Mouse (Mus musculus) thymus, postnatal 14 days (tissue): ENCODE data around the gene Gm45902.

Experiments
- DNase-seq: peaks from one replicate; pipeline ENCODE4 v3.0.0; 2021

Gm45902 gene

DNA sequence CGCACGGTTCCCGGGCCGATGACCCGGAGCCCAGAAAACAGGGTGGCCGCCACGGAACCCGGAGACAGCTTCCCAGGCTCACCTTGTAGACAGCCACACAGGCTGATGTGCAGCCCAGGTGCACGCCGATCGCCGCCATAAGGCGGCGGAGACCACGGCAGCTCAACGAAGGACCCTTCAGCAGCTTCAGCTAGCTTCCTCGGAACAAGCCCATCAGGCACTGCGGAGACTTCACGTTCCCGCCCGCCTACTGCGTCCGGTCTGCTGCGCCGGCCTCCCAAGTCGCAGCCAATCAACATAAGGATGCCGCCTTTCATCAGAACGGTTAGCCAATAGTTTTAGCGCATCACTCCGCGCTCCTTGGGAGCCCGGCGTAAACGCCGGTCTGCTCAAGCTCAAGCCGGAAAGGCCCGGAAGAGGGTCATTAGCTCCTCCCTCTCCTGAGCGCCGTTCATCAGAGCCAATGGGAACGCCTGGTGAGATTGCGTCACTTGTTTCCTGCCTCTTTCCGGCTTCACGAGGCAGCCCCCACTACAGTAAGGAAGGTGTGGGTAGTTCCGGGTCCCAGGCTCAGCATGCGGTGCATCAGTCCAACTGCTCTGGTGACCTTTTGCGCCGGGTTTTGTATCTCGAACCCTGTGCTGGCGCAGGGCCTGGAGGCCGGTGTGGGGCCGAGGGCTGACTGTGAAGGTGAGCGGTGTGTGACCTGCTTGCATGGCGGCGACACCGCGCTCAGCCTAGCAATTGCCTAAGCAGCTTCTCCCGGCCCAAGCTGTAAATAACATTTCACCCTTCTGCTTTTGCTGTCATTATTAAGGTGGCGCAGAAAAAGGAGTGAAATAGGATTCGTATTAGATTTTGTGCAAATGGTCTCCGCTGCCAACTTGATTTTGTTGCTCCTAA is at the start of gene Gm45902, which contains the start of the genes Hspa14 and Cdnf:
Gene Gm45902 (minus strand): TSS at position 239 of the 903 bp plus-strand sequence.
Gene Hspa14 (minus strand): TSS at position 263 of the 903 bp plus-strand sequence.
Gene Cdnf (plus strand): TSS at position 479 of the 903 bp plus-strand sequence.
- peak; percentile 95 for DNase-seq

DNA sequence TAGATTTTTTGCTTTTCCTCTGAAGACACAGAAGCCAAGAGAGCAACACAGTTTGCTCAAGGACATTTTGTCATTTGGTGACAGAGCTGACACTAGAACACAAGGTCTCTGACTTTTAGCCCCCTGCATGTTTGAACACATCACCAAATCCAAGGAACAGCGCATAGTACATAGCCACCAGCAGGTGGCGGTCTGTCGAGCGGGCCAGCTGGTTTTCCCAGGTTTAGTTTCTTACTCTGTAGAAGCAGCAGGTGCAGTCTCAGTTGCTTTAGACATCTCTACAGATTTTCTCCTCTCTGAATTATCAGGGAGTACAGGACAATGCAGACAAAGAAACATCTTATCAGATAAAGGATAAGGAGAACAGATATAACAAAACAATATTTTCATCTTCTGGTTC is 34.0 kb upstream of the Gm45902 start:
- DNase-seq = peak; percentile 75

DNA sequence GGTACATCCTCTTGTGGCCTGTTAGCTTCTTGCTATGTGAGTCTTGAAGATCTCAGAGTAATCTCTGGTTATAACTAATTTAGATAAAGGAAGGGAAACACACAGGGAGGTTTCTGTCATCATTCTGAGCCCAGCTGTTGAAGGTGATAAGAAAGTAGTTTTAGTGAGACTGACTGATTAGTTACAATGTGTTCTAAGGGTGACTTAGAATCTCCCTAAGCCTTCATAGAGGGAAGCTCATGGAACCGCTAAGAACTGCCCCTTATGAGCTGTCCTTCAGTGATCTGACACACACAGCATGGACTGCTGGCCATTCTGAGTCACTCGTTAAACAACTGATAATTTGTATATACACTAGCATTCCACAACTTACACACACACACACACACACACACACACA is 33.5 kb upstream of the Gm45902 start:
- DNase-seq = no peak

DNA sequence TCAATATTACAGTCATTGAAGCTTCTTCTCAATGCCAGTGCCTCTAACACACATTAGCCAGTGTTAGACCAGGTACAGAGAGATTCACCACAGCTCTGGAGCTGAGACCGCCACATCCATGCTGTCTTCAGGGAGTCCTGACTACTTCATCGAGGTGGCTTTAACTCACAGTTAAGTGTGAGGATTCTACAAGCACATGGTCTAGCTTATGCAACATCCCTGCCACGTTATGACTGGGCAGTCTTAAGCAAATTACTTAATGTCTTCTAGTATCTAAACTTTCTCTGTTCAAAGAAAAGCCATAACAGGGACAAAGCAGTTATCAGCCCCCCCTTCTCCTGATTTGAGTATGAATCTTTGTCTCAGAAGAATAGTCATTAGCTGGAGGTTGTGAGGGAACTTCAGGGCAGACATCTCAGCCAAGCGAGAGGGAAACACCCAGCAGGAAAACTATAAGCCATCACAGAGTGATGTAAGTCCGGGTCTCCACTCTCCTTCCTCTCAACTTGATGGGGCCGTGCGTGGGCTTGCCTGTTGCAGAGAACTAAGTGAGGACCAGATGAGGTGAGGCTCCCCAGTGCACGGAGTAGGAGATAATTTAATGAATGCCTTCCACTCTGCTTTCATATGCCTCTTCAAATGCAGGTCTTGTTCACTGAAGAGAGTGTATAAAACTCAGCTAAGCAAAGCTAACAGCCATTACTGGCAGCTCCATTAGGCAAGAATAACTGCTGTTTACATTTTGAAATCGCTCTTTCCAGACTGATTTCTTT is 28.9 kb upstream of the Gm45902 start:
- no peak for DNase-seq

DNA sequence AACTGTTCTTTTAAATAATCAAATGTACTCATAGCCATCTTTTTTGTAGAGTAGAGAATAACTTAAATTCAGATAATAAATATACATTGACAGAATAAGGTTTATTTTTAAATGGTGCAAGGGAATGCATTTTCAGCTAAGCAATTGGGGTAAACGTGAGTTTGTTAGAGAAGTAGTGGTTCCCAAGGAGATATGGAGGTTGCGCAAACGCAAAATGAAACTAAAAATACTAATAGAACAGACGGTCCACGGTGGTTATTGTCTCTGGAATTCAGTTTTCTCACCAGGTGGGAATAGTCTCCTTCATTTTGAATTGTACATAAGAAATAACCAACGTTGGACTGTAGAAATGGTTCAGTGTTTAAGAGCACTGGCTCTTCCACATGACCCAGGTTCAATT is 13.7 kb upstream of the Gm45902 start:
- DNase-seq = no peak

DNA sequence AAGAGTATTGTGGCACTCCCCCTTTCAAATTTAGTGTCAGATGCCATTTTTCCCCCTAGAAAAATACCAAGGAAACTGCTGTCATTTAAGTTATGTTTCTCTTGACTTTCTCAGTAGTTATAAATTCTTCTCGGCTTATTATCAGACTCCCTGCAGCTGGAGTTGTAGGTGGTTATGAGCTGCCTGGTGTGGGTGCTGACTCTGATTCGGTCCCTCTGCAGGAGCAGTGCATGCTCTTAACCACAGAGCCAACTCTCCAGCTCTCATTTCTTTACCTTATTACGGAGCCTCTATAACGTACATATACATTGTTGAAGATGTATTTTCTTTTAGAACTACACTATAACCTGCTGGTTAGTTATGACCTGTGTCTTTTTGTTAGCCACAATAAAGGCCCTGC is 10.0 kb upstream of the Gm45902 start:
- no peak for DNase-seq

DNA sequence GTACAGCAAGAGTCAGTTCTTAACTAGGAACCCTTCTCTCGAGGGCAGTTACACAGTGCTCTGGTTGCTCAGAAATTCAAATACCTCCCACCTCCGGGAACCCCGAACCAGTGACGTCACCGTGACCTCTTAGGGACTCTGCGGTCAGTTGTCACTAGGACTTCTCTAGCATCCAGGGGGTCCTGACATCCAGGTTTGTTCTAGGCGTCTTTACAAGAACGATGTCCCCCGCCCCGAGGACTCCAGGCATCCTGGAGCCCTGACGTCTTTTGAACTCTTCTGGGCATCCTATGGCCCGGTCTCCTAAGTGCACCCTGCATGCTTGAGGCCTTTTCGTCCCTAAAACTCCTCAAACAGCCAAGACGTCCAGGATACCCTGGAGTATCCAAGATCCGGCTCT is 514 bp downstream of the Gm45902 start:
- DNase-seq = peak; percentile 60

DNA sequence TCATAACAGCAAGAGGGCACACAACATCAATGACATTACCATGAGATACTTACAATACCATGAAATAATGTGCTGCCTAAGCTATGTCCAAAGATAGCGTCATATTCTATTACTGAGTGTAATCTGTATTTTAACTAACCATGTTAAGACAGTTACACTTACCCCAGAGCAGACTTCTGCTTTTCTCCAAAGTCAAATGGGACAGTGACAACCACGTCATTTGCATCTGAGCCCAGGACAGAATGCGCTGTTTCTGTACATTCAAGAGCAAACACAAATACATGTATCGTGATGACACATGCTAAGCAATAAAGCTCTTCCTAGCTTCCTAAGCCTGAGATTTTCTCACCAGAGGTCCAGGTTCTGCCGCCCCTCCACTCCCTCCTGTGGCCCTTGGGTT is 11.7 kb downstream of the Gm45902 start:
- DNase-seq = no peak

DNA sequence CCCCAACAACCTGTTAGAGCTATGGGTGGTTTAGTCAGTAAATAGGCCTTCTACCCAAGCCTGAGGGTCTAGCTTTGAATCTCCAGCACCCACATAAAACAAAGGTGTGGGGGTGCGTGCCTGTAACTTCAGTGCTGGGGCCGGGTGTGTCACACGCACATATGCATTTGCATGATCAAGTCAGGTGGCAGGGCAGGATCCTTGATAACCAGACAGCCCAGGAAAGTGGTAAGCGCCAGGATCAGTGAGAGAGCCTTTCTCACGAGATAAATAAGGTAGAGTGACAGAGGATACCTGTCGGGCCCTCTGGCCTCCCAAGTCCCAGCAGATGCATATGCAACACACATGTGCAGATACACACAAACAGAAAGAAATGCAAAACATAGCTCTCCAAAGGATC is 13.0 kb downstream of the Gm45902 start:
- DNase-seq = no peak

DNA sequence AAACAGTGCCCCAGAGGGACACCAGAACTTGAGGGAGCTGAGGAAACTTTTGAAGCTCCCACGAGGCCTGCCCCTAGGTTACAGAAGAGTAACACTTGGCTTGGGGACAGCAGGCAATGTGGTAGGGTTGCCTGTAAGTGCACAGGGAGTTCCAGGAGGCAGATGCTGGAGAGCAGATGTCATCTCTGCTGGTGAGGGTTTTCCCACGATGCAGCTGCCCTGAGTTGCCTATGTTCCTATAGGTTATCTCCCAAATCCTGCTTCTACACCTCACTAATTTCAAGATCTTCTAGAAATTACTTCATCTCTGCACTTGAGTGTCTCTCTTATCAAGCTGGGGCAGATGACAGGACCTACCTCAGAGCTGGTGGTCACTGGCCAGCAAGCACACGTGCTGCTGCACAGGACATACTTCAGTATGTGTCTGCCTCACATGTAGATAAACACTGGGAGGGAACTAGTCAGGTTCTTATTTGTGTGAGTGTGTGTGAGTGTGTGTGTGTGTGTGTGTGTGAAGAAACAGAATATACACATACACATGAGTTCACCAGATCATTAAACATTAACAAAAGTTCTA is 18.7 kb downstream of the Gm45902 start:
- no peak for DNase-seq

DNA sequence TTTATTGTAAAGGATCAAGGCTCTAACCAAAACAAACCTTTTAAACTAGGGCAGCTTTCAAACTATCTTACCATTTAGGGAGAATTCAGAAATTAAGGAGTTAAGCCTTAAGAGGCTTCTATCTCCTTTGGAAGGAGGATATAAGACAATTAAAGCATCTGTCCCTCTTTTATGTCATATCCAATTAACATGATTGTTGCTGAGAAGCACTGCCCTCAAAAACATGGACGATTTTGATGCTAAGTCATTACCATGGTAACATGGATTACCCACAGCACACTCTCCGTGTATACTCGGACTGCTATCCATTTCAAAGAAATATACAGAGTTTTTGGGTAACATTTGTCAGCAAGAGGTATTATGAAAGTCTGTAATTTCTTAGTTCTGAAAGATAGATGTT is 22.8 kb downstream of the Gm45902 start:
- DNase-seq = no peak

DNA sequence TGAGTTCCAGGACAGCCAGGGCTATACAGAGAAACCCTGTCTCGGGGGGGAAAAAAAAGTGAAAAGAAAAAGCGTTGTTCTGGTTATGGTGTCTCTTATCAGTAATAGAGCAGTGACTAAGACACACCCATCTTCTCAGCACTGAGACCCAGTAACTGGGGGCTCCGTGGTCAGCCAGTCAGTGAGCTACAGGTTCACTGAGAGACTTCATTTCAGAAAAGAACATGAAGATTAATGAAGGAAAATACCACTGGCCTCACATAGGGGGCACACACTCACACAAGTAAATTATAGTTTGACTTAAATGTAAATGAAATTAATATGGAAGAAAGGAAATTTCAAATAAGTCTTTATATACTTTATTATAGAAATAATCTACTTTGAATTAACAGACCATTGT is 32.4 kb downstream of the Gm45902 start:
- no peak for DNase-seq

DNA sequence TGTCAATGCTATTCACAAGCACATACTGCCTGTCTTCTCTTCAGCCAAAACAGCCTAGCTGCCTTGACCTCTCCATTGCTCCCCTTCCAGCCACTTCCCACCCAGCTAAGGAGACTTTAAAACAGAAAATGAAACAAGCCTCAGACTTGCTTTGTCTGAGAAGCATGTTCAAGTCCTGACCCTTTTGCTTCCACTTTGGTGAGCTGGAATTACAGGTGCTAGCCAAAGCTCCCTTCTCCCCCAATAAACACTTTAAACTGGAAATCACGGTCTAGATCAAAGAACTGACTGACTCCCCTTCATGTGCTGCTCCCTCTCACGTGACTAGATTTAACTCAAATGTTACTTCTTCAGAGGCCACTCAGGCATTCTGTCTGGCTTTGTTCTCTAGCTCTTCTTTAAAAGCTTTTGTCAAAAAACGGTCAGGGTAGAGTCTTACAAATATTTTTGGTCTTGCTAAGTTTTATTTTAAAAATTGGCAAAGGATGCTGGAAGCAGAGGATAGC is 36.8 kb downstream of the Gm45902 start:
- no peak for DNase-seq

DNA sequence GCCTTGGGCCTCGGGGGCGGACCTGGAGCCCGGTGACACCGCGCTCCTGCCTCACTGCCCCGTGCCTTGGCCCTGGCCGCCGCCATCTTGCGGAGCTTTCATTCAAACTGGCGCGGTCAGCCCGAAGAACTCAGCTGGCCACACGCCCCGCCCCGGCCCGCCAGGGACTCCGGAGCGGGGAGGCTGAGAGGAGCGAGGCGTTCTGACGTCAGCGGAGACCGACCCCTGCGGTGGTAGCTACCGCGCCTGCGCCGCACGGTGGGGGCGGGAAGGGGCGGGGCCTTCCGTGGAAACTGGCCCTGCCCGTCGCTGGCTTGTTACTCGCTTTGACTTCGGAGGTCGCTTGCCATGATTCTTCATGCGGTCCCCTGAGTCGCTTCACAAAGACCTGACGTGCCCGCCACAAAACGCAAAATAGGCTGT is 37.7 kb downstream of the Gm45902 start, which contains the start of gene Suv39h2:
Gene Suv39h2 (minus strand): TSS at position 171 of the 423 bp plus-strand sequence.
- DNase-seq = peak; percentile 98

DNA sequence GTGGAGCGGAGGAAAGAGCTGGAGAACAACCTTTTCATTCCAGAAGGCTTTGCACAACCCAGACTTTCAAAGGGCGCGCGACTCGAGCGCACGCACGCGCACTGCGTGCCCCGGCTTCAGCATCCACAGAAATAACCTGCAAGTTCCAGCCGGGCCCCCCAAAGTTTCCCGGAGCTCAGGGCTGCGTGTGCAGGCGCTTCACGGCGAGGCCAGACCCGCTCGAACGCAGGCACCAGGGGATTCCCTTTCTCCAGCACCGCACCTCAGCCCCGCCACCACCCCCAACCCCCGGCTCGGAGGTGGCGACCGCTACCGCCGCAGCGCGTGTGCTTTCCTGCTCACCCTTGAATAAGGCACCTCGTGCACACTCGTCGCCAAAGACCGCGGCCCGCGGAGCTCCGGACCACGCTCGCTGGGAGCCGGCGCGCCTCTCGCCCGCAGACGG is 38.2 kb downstream of the Gm45902 start:
- DNase-seq = peak; percentile 68

DNA sequence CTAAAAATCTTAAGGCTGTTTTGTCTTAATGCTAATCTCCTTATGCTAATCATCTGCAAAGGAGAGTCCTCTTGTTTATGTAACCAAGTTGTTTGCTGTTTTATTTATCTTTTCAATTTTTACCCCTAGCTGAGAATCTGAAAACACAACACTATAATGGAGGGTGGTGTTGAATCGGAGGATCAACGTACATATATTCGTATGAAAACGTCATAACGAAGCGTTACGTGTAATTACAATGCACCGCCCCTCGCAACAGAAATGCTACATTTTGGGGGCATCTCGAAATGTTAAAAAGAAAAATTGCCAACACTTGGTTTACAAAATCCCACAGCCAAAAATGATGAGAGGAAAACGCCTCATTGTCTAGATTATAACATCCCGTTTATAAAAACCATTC is 38.7 kb downstream of the Gm45902 start:
- no peak for DNase-seq

DNA sequence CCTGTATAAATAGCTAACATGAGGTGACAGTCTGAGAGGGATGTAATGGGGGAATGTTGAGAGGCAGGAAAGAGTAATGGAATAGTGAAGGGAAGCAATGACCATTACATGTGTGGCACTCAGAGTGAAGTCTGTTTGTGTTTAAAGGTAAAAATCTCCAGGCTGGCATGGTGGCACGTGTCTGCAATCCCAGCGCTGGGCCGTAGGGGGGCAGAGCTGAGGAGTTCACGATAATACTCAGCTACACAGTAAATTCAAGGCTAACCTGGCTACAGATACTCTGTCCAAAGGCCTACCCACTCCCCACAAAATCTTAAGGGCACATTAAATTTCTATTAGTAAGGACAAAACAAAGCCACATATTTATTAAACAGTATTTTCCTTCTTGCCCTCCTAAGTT is 56.0 kb downstream of the Gm45902 start:
- no peak for DNase-seq
